Mouse (Mus musculus) limb, embryonic 14.5 days (tissue): ENCODE results near the gene Ugt1a9. TPM values are rescaled to one million over a fixed set of nuclear protein-coding genes. Genes with fewer than 3 reads are reported as not detected.

Source experiments
- ATAC-seq: fragments of 200-750 bp; cut with Nextera tagmentation; 2 replicates; pipeline ENCODE4 v1.8.0; 2017; ENCODE audit warnings: low read depth, moderate number of reproducible peaks, moderate TSS enrichment; ENCODE audit not compliant: low FRiP score
- DNase-seq: peaks from one replicate; pipeline ENCODE4 v3.0.0-alpha.2; 2015; ENCODE audit warnings: low spot score
- H3K27ac ChIP-seq: fragments of 300-500 bp; sonication (generic); replicated peaks from 2 replicates; pipeline ENCODE4 v1.5.1; 2014; ENCODE audit warnings: low read depth, mild to moderate bottlenecking, low read length, moderate library complexity, mixed read lengths
- H3K27me3 ChIP-seq: fragments of 300-500 bp; sonication (generic); 2 replicates; pipeline ENCODE4 v1.6.1; 2014; ENCODE audit warnings: low read length, mixed read lengths; ENCODE audit not compliant: control insufficient read depth, insufficient read depth
- H3K36me3 ChIP-seq: fragments of 300-500 bp; sonication (generic); 2 replicates; pipeline ENCODE4 v1.6.1; 2014; ENCODE audit warnings: mild to moderate bottlenecking, low read length, moderate library complexity, mixed read lengths; ENCODE audit not compliant: control insufficient read depth, insufficient read depth
- H3K4me1 ChIP-seq: fragments of 300-500 bp; sonication (generic); 2 replicates; pipeline ENCODE4 v1.6.1; 2014; ENCODE audit warnings: antibody characterized with exemption, low read length, mixed read lengths; ENCODE audit not compliant: control insufficient read depth, insufficient read depth
- H3K4me2 ChIP-seq: fragments of 300-500 bp; sonication (generic); replicated peaks from 2 replicates; pipeline ENCODE4 v1.6.1; 2014; ENCODE audit warnings: low read depth, mild to moderate bottlenecking, low read length, moderate library complexity; ENCODE audit not compliant: severe bottlenecking
- H3K4me3 ChIP-seq: fragments of 300-500 bp; sonication (generic); replicated peaks from 2 replicates; pipeline ENCODE4 v1.5.1; 2014; ENCODE audit warnings: low read length
- H3K9ac ChIP-seq: fragments of 300-500 bp; sonication (generic); 2 replicates; pipeline ENCODE4 v1.6.1; 2014; ENCODE audit warnings: mild to moderate bottlenecking, low read depth, low read length, moderate library complexity; ENCODE audit not compliant: severe bottlenecking
- H3K9me3 ChIP-seq: fragments of 300-500 bp; sonication (generic); 2 replicates; pipeline ENCODE4 v1.6.1; 2016; ENCODE audit warnings: low read length; ENCODE audit not compliant: control insufficient read depth
- POLR2A ChIP-seq: fragments of 200-500 bp; IDR thresholded peaks from 2 replicates; pipeline ENCODE4 v1.8.0; 2012; ENCODE audit warnings: inconsistent platforms, mild to moderate bottlenecking, moderate library complexity, borderline replicate concordance; ENCODE audit not compliant: insufficient read depth, insufficient read length; ENCODE audit errors: extremely low read depth
- WGBS: fragments of 180-500 bp; shearing (Covaris S2); extraction: QIAGEN DNeasy Blood & Tissue Kit; methylation state at CpG from one replicate; pipeline ENCODE4 v1.1.7; 2014; 5-methylcytosine and 5-hydroxymethylcytosine counted together
- polyA plus RNA-seq, 2 experiments: library from polyadenylated mRNA; depleted of rRNA in 1 of 2; stranded (reverse) in 1 of 2; unstranded in 1 of 2; fragments of >200 nt; fragmentation: Nextera tagmentation in 1 of 2; extraction: Ambion mirVana in 1 of 2; gene quantifications; 2 replicates each; pipeline versions ENCODE4 v1.2.1 to v1.2.3; 2012 to 2014

Gene Ugt1a9
- polyA plus RNA-seq, 2 experiments = not detected

DNA sequence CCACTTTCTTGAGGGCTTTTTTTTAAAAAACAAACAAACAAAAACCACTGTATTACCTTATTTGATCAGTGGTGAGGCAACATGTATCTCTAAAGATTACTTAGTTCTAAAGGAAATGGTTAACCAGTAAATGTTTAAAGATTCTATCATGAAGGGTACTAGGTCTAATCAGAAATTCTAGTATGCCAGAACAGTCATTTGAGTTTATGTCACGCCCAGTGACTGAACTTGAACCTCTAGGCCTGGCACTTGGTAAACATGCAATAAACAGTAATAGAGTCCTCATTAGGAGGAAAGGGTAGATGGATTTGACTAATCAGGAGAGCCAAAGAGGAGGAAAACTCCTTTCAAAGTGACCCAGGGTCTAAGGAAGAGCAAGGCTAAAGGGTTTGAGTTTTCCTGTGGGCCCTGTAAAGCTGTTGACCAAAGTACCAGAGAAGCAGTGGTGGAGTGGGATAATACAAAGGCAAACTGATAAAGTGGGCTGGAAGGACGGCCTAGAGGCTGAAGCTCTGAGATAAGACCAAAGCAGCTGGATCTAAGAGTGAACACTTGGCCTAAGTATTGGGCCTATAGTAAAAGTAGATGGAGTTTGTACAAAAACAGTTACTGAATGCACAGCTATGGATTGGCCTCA is 136.4 kb downstream of the Ugt1a9 start:
- Histone ChIP-seq H3K4me1 (peaks cover 3% of the 10 kb centered on the region; the same call in 1 of the 2 replicates), H3K27me3 (no peaks in the 10 kb centered on the region), H3K9ac (no peak overlapping the region), H3K4me3 (no peak overlapping the region), H3K27ac (no peak overlapping the region), H3K4me2 (no peak overlapping the region), H3K9me3 (peaks cover 19% of the 10 kb centered on the region), H3K36me3 (no peaks in the 10 kb centered on the region)
- ATAC-seq = no peak
- no peak for DNase-seq
- no peak for TF ChIP-seq POLR2A
- WGBS = 71% methylated on average over 2 of the region's 2 CpGs

DNA sequence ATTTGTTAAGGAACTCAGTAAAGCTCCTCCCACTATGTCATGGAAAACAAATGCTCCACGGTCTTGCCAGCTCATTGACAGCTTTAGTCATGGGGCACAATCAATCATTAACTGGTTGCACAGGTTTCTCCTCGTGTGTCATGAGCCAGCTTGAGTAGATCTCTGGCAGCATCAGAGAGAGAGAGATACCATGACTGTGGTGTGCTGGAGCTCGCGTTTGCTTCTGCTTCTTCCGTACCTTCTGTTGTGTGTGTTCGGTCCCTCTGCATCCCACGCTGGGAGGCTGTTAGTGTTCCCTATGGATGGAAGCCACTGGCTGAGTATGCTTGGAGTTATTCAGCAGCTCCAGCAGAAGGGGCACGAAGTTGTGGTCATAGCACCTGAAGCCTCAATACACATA is 141.2 kb downstream of the Ugt1a9 start, which contains the start of gene Ugt1a1:
Gene Ugt1a1 (plus strand): TSS at position 148 of the 400 bp plus-strand sequence.
- Histone ChIP-seq H3K4me3 (no peak within 1 kb of the TSS), H3K4me2 (no peak within 1 kb of the TSS), H3K9ac (no peak within 1 kb of the TSS), H3K27ac (no peak within 1 kb of the TSS), H3K27me3 (no peaks in the 10 kb centered on the region), H3K4me1 (no peaks in the 10 kb centered on the region), H3K9me3 (peaks cover 52% of the 10 kb centered on the region), H3K36me3 (no peaks in the 10 kb centered on the region)
- TF ChIP-seq POLR2A = no peak
- DNase-seq (peak; percentile 80), ATAC-seq (no peak)
- WGBS = 68% methylated on average over 8 of the region's 8 CpGs

DNA sequence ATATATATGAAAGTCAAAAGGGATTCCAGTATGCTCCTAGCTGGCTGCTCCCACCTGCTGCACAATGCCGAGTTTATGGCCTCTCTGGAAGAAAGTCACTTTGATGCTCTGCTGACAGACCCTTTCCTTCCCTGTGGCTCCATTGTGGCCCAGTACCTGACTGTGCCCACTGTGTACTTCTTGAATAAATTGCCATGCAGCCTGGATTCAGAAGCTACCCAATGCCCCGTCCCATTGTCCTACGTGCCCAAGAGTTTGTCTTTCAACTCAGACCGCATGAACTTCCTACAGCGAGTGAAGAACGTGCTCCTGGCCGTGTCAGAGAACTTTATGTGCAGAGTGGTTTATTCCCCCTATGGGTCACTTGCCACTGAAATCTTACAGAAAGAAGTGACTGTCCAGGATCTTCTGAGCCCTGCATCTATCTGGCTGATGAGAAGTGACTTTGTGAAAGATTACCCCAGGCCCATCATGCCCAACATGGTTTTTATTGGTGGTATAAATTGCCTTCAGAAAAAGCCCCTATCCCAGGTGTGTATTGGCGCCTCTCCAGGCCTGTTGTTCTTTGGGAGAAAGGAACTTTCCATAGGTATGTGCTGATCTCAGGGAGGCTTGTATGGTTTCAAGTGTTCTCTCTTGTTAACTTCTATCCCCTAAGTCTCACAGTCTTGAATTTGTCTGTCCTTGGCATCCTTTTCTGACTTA is 141.9 kb downstream of the Ugt1a9 start:
- Histone ChIP-seq H3K4me1 (no peaks in the 10 kb centered on the region), H3K4me2 (no peak overlapping the region), H3K4me3 (no peak overlapping the region), H3K27ac (no peak overlapping the region), H3K9ac (no peak overlapping the region), H3K27me3 (no peaks in the 10 kb centered on the region), H3K9me3 (peaks cover 59% of the 10 kb centered on the region), H3K36me3 (no peaks in the 10 kb centered on the region)
- WGBS = 62% methylated on average over 8 of the region's 8 CpGs
- DNase-seq (peak; percentile 9), ATAC-seq (peak; percentile 2; the same call in 1 of the 2 replicates)
- TF ChIP-seq POLR2A = no peak

DNA sequence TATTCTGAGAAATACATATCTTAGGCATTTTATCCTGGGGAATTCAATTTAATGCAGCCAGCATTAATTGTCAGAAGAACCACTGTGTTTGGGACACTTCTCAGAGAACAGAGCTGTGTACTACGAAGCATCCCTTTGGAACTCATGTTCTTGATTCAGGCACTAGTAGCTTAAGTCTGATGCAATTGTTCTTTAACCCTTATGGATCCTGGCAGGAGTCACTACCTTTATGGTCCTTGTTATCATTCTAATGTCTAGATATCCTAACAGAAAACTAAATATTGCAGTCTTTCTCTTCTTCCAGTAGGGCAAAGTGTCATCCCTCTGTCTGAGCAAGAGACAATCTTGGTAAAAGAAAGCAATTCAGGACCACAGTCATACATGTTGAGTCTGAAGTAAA is 142.5 kb downstream of the Ugt1a9 start:
- DNase-seq = no peak
- ATAC-seq = no peak
- no peaks in the 10 kb centered on the region for H3K27me3 ChIP-seq
- no peak overlapping the region for H3K4me3 ChIP-seq
- no peak overlapping the region for H3K27ac ChIP-seq
- no peaks in the 10 kb centered on the region for H3K4me1 ChIP-seq
- H3K36me3 ChIP-seq = no peaks in the 10 kb centered on the region
- H3K4me2 ChIP-seq = no peak overlapping the region
- H3K9ac ChIP-seq = no peak overlapping the region
- TF ChIP-seq POLR2A = no peak
- WGBS = 74% methylated on average over 1 of the region's 1 CpGs
- H3K9me3 ChIP-seq = peaks cover 61% of the 10 kb centered on the region

DNA sequence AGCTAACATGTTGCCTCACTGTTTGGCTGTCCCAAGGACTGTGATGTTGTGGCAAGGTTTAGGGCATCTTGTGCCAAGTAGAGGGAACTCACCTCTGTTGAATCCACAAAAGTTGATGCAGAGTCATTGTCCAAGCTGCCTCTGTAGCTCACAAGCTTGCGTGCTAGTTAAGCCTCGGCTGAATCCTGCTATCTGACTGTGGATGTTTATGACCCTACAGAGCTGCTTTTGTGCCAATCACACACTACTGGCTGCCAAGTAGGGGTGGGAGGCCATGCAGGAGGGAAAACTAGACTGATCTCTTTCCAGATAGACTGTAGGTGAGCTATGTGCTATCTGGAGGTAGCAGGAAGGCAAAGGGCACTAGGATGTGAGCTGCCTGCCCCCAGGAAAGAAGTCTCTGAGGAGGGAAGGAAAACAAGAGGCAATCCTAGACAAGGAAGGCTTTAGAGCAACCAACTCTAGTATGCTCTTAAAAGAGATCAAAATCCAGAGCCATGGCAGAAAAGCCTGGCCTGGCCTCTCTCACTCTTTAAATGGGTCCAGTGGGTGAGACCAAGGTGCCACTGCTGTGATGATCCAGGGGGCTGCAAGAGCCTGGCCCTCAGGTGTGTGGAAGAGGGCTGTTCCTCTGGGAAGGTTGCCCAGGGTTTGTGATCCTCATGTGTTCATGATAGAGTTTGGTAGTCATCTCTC is 143.3 kb downstream of the Ugt1a9 start:
- Histone ChIP-seq H3K9ac (no peak overlapping the region), H3K9me3 (peaks cover 61% of the 10 kb centered on the region), H3K27ac (no peak overlapping the region), H3K36me3 (no peaks in the 10 kb centered on the region), H3K4me1 (no peaks in the 10 kb centered on the region), H3K4me2 (no peak overlapping the region), H3K4me3 (no peak overlapping the region), H3K27me3 (no peaks in the 10 kb centered on the region)
- ATAC-seq (no peak), DNase-seq (peak; percentile 21)
- 79% methylated on average over 2 of the region's 2 CpGs for WGBS
- no peak for TF ChIP-seq POLR2A
